Mouse (Mus musculus) neural tube, embryonic 11.5 days (tissue): ENCODE data around the gene Kank1. TPM values are rescaled to one million over a fixed set of nuclear protein-coding genes. Genes with fewer than 3 reads are reported as not detected.

Experiments used
- ATAC-seq: fragments of 200-750 bp; cut with Nextera tagmentation; 2 replicates; pipeline ENCODE4 v1.8.0; 2017; ENCODE audit warnings: moderate number of reproducible peaks, mild to moderate bottlenecking, moderate TSS enrichment, moderate library complexity; ENCODE audit not compliant: insufficient read depth, low FRiP score, low TSS enrichment
- DNase-seq: peaks from one replicate; pipeline ENCODE4 v3.0.0-alpha.2; 2015; ENCODE audit warnings: low spot score
- H3K27ac ChIP-seq: fragments of 300-500 bp; sonication (generic); 2 replicates; pipeline ENCODE4 v1.5.1; 2014; ENCODE audit warnings: low read depth, mild to moderate bottlenecking, low read length
- H3K27me3 ChIP-seq: fragments of 300-500 bp; sonication (generic); 2 replicates; pipeline ENCODE4 v1.6.1; 2014; ENCODE audit warnings: mild to moderate bottlenecking, low read length, mixed read lengths; ENCODE audit not compliant: control insufficient read depth, insufficient read depth
- H3K36me3 ChIP-seq: fragments of 300-500 bp; sonication (generic); 2 replicates; pipeline ENCODE4 v1.6.1; 2014; ENCODE audit warnings: mild to moderate bottlenecking, low read length, moderate library complexity, mixed read lengths; ENCODE audit not compliant: control insufficient read depth, insufficient read depth
- H3K4me1 ChIP-seq: fragments of 300-500 bp; sonication (generic); 2 replicates; pipeline ENCODE4 v1.6.1; 2014; ENCODE audit warnings: low read length, mixed read lengths; ENCODE audit not compliant: control insufficient read depth, insufficient read depth
- H3K4me2 ChIP-seq: fragments of 300-500 bp; sonication (generic); 2 replicates; pipeline ENCODE4 v1.6.1; 2014; ENCODE audit warnings: low read depth, mild to moderate bottlenecking, moderate library complexity
- H3K4me3 ChIP-seq: fragments of 300-500 bp; sonication (generic); 2 replicates; pipeline ENCODE4 v1.5.1; 2014; ENCODE audit warnings: low read depth, low read length
- H3K9ac ChIP-seq: fragments of 300-500 bp; sonication (generic); 2 replicates; pipeline ENCODE4 v1.6.1; 2014; ENCODE audit warnings: mild to moderate bottlenecking, low read length
- H3K9me3 ChIP-seq: fragments of 300-500 bp; sonication (generic); 2 replicates; pipeline ENCODE4 v1.6.1; 2016; ENCODE audit warnings: low read length; ENCODE audit not compliant: control insufficient read depth
- WGBS: fragments of 180-500 bp; shearing (Covaris S2); extraction: QIAGEN DNeasy Blood & Tissue Kit; methylation state at CpG from one replicate; pipeline ENCODE4 v1.1.7; 2014; 5-methylcytosine and 5-hydroxymethylcytosine counted together
- polyA plus RNA-seq: library from polyadenylated mRNA; unstranded; fragments of >200 nt; fragmentation: Nextera tagmentation; extraction: Ambion mirVana; gene quantifications from 2 replicates; pipeline ENCODE4 v1.2.1, GENCODE M21; 2014

The Kank1 gene
- polyA plus RNA-seq, 1 experiment from 2014 or later = 15.3 TPM

GRCm38 (mm10) chr19:25405987-25406386, 169.2 kb downstream of the Kank1 start:
- Histone ChIP-seq H3K27me3 (no peaks in the 10 kb centered on the region), H3K9me3 (no peaks in the 10 kb centered on the region), H3K4me1 (peaks cover 9% of the 10 kb centered on the region; the same call in 1 of the 2 replicates), H3K36me3 (peaks cover 6% of the 10 kb centered on the region), H3K9ac (no peak overlapping the region), H3K4me3 (no peak overlapping the region), H3K27ac (no peak overlapping the region), H3K4me2 (peak overlapping the region; percentile 74)
- ATAC-seq (no peak), DNase-seq (no peak)
- 36% methylated on average over 6 of the region's 6 CpGs for WGBS

- H3K36me3 ChIP-seq = peaks cover 6% of the 10 kb centered on the region
- peak overlapping the region; percentile 74 for H3K4me2 ChIP-seq
- 4% methylated on average over 28 of the region's 28 CpGs for WGBS
- ATAC-seq = no peak; the same call in 1 of the 2 replicates
- H3K9ac ChIP-seq = peak overlapping the region; percentile 52
- H3K27ac ChIP-seq = no peak overlapping the region
- H3K9me3 ChIP-seq = no peaks in the 10 kb centered on the region
- no peaks in the 10 kb centered on the region for H3K27me3 ChIP-seq
- H3K4me1 ChIP-seq = peaks cover 6% of the 10 kb centered on the region; the same call in 1 of the 2 replicates
- peak overlapping the region; percentile 32 for H3K4me3 ChIP-seq
- DNase-seq = peak; percentile 63
These were observed 169.9 kb downstream of the Kank1 start for GRCm38 (mm10) chr19:25406481-25407184.

DNA sequence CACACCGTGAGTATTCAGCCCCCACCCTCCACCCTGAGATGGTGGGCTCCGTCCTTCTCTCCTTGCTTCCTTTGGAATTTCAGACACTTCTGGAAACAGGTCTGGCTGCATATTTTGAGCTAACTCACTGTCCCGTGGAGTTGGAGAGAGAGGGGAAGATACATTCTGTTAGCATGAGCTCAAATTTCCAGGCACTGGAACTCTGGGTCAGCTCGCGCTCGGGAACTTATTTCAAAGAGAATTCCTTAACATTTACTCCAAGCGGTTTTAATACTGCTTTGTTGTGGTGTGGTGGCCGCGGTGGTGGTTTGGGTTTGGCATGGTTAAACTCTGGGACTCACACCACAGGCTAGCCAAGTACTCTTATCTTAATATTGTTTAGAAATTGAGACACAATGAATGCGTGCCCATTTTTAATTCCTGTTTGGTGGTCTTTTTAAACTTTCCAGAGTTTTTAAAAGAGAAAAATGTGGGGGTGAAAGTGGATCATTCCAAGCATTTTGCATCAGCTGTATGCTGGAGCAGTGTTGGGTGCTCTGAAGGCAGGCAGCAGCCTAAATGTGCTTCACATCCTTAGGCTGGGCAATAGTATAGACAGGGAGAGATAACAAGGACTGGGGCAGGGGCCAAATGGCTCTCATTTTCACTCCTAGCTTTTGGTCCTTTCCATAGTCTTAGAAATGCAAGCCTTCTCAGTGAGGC, 170.6 kb downstream of the Kank1 start:
- Histone ChIP-seq H3K9ac (peak overlapping the region; percentile 52), H3K4me3 (peak overlapping the region; percentile 32), H3K9me3 (no peaks in the 10 kb centered on the region), H3K27me3 (no peaks in the 10 kb centered on the region), H3K36me3 (peaks cover 6% of the 10 kb centered on the region), H3K27ac (no peak overlapping the region), H3K4me2 (peak overlapping the region; percentile 74), H3K4me1 (peaks cover 6% of the 10 kb centered on the region; the same call in 1 of the 2 replicates)
- ATAC-seq (no peak), DNase-seq (no peak)
- 27% methylated on average over 10 of the region's 10 CpGs for WGBS

DNA sequence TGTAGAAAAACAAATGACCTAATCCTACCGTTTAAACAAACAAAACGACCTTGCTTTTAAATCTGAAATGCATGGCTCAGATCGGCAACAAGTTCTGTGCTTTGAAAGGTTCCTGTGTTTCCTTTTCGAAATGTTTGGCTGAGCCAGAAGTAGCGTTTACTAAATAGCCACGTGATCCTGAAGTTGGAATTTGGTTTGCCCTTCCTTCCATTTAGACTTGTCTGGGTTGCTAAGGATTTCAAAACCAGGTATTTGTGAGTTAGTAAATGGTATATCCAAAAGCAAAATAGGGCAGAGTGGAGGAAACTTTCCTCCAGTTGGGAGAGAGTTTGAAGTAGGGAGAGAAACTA, 171.1 kb downstream of the Kank1 start:
- Histone ChIP-seq H3K9ac (no peak overlapping the region), H3K36me3 (peaks cover 6% of the 10 kb centered on the region), H3K4me2 (peak overlapping the region; percentile 74; the same call in 1 of the 2 replicates), H3K4me3 (0 out of 2 replicates have a peak overlapping the region, but pooled peaks have one; percentile 32), H3K27me3 (no peaks in the 10 kb centered on the region), H3K9me3 (no peaks in the 10 kb centered on the region), H3K4me1 (peaks cover 6% of the 10 kb centered on the region; the same call in 1 of the 2 replicates), H3K27ac (no peak overlapping the region)
- ATAC-seq = no peak
- no peak for DNase-seq
- WGBS = 37% methylated on average over 6 of the region's 6 CpGs

DNA sequence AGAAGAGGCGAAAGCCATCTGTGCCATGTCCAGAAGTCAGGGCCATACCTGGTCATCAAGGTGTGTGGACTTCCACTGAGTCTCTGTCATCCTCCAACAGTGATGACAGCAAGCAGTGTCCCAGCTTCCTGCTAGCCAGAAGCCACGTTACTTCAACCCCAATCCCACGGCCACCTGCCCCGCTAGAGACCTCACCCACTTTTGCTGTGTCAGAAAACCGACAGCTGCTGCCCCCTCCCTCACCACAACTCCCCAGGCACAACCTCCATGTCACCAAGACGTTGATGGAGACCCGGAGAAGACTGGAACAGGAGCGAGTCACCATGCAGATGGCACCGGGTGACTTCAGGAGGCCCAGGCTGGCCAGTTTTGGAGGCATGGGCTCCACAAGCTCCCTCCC, 172.5 kb downstream of the Kank1 start:
- no peak for DNase-seq
- Histone ChIP-seq H3K4me3 (no peak overlapping the region), H3K4me1 (peaks cover 6% of the 10 kb centered on the region; the same call in 1 of the 2 replicates), H3K9me3 (no peaks in the 10 kb centered on the region), H3K9ac (no peak overlapping the region), H3K27ac (no peak overlapping the region), H3K36me3 (peaks cover 6% of the 10 kb centered on the region), H3K27me3 (no peaks in the 10 kb centered on the region), H3K4me2 (no peak overlapping the region)
- no peak for ATAC-seq
- WGBS = 96% methylated on average over 9 of the region's 9 CpGs

DNA sequence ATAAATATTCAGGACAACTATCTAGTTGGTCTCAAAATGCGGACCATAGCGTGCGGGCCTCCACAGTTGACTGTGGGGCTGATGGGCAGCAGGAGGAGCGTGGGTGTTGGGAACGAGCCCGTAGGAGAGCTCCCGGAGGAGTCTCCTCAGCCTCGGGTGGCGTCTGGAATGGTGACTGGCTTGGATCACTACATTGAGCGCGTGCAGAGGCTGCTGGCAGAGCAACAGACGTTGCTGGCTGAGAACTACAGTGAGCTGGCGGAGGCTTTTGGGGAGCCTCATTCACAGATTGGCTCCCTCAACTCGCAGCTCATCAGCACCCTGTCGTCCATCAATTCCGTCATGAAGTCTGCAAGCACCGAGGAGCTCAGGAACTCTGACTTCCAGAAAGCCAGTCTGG, 174.6 kb downstream of the Kank1 start:
- no peak for DNase-seq
- 89% methylated on average over 17 of the region's 17 CpGs for WGBS
- Histone ChIP-seq H3K27ac (no peak overlapping the region), H3K27me3 (no peaks in the 10 kb centered on the region), H3K4me2 (no peak overlapping the region), H3K9ac (no peak overlapping the region), H3K36me3 (peaks cover 6% of the 10 kb centered on the region), H3K4me1 (peaks cover 2% of the 10 kb centered on the region; the same call in 1 of the 2 replicates), H3K9me3 (no peaks in the 10 kb centered on the region), H3K4me3 (no peak overlapping the region)
- no peak for ATAC-seq

GRCm38 (mm10) chr19:25415448-25415847, 178.7 kb downstream of the Kank1 start:
- H3K36me3 ChIP-seq = peaks cover 3% of the 10 kb centered on the region
- no peak overlapping the region for H3K4me3 ChIP-seq
- H3K4me1 ChIP-seq = no peaks in the 10 kb centered on the region
- H3K27ac ChIP-seq = no peak overlapping the region
- H3K27me3 ChIP-seq = no peaks in the 10 kb centered on the region
- DNase-seq = no peak
- no peak overlapping the region for H3K9ac ChIP-seq
- WGBS = 87% methylated on average over 5 of the region's 5 CpGs
- no peak for ATAC-seq
- H3K9me3 ChIP-seq = no peaks in the 10 kb centered on the region
- no peak overlapping the region for H3K4me2 ChIP-seq

DNA sequence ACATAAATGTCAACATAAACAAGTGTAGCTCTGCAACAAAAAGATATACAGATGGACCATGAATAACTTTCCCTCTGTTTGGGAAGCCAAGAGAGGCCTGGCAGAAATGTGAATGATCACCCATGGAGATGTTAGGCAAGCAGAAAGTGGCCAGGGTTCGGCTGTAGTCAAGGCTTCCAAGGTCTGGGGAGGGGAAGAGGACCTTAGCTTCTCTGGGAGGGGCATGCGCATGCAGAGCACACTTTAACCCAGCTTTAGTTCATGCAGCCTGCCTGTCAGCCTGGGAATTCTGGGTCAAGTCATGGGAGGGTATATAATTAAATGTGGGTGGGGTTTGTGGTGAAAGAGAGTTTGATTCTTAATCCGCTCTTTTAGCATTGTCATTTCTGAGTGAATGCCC, 180.9 kb downstream of the Kank1 start:
- DNase-seq (no peak), ATAC-seq (no peak)
- WGBS = 79% methylated on average over 3 of the region's 3 CpGs
- Histone ChIP-seq H3K4me3 (no peak overlapping the region), H3K9ac (no peak overlapping the region), H3K36me3 (0 out of 2 replicates have a peak, but pooled peaks cover 2% of the 10 kb centered on the region), H3K27ac (no peak overlapping the region), H3K4me2 (no peak overlapping the region), H3K9me3 (no peaks in the 10 kb centered on the region), H3K27me3 (no peaks in the 10 kb centered on the region), H3K4me1 (no peaks in the 10 kb centered on the region)
